Mouse (Mus musculus): ENCODE results near the gene Pax9. TPM values are rescaled to one million over a fixed set of nuclear protein-coding genes. Genes with fewer than 3 reads are reported as not detected.

Pax9 gene
- total RNA-seq, 1 experiment: 0.22 TPM

GRCm38 (mm10) chr12:56697785-56698184, 6.2 kb downstream of the Pax9 start:
- Histone ChIP-seq H3K9me3 (ENCODE audit: control insufficient read depth, insufficient read depth, low read depth, low read length) (no peaks in the 10 kb centered on the region), H3K36me3 (ENCODE audit: control insufficient read depth, insufficient read depth, low read length, poor library complexity, severe bottlenecking) (no peaks in the 10 kb centered on the region), H3K4me1 (ENCODE audit: control insufficient read depth in 2 of 2, insufficient read depth in 2 of 2, low read length in 2 of 2, poor library complexity in 1 of 2) (no peaks in the 10 kb centered on the region; a peak in 1 of 4 replicates), H3K4me3 (ENCODE audit: insufficient read depth in 1 of 2, low read depth in 1 of 2, low read length in 2 of 2, poor library complexity in 1 of 2, severe bottlenecking in 1 of 2) (no peak overlapping the region), H3K9ac (ENCODE audit: insufficient read depth, low read depth, low read length, poor library complexity, severe bottlenecking) (no peak overlapping the region), H3K27ac (ENCODE audit: insufficient read depth, low read depth, low read length, poor library complexity, severe bottlenecking) (no peak overlapping the region)
- in situ Hi-C loops (cut with MboI; ENCODE audit: low sequenced_read_pairs in 2 of 2, unreplicated experiment in 2 of 2): loop anchor here (5.0 to 25.0 kb wide), 6 partner anchors 83 to 1515 kb away; partner anchors contain the start of genes Nkx2-9 (in 2 of the 2), Foxa1 (in 1 of the 2), Nkx2-1 (in 1 of the 2) and Slc25a21 (in 1 of the 2)
- DNase-seq (ENCODE audit: low read depth, low spot score): no peak
- TF ChIP-seq CHD2 (IDR thresholded peaks at IDR 0.05; ENCODE audit: low read depth, low read length): no peak
- TF ChIP-seq ZC3H11A (IDR thresholded peaks at IDR 0.05; ENCODE audit: borderline replicate concordance, low read depth, low read length): no peak
- no peak for TF ChIP-seq ZNF384 (IDR thresholded peaks at IDR 0.05; ENCODE audit: low read depth, low read length)
- no peak for TF ChIP-seq MAFK (IDR thresholded peaks at IDR 0.05; ENCODE audit: insufficient read depth, low read depth, low read length)
- no peak for TF ChIP-seq HCFC1 (IDR thresholded peaks at IDR 0.05; ENCODE audit: borderline replicate concordance, insufficient read depth, low read length)

- no peaks in the 10 kb centered on the region; a peak in 1 of 4 replicates for H3K4me1 ChIP-seq (ENCODE audit: control insufficient read depth in 2 of 2, insufficient read depth in 2 of 2, low read length in 2 of 2, poor library complexity in 1 of 2)
- in situ Hi-C loops (cut with MboI; ENCODE audit: low sequenced_read_pairs in 2 of 2, unreplicated experiment in 2 of 2): loop anchor here (5.0 to 25.0 kb wide), 6 partner anchors 84 to 1514 kb away; partner anchors contain the start of genes Nkx2-9 (in 2 of the 2), Foxa1 (in 1 of the 2), Nkx2-1 (in 1 of the 2) and Slc25a21 (in 1 of the 2)
- H3K4me3 ChIP-seq (ENCODE audit: insufficient read depth in 1 of 2, low read depth in 1 of 2, low read length in 2 of 2, poor library complexity in 1 of 2, severe bottlenecking in 1 of 2): no peak overlapping the region
- TF ChIP-seq ZC3H11A (IDR thresholded peaks at IDR 0.05; ENCODE audit: borderline replicate concordance, low read depth, low read length) (no peak), CHD2 (IDR thresholded peaks at IDR 0.05; ENCODE audit: low read depth, low read length) (no peak), HCFC1 (IDR thresholded peaks at IDR 0.05; ENCODE audit: borderline replicate concordance, insufficient read depth, low read length) (no peak), ZNF384 (IDR thresholded peaks at IDR 0.05; ENCODE audit: low read depth, low read length) (no peak), MAFK (IDR thresholded peaks at IDR 0.05; ENCODE audit: insufficient read depth, low read depth, low read length) (no peak)
- no peak for DNase-seq (ENCODE audit: low read depth, low spot score)
- no peak overlapping the region for H3K27ac ChIP-seq (ENCODE audit: insufficient read depth, low read depth, low read length, poor library complexity, severe bottlenecking)
- no peaks in the 10 kb centered on the region for H3K9me3 ChIP-seq (ENCODE audit: control insufficient read depth, insufficient read depth, low read depth, low read length)
- H3K9ac ChIP-seq (ENCODE audit: insufficient read depth, low read depth, low read length, poor library complexity, severe bottlenecking): no peak overlapping the region
- H3K36me3 ChIP-seq (ENCODE audit: control insufficient read depth, insufficient read depth, low read length, poor library complexity, severe bottlenecking): no peaks in the 10 kb centered on the region
Observed at GRCm38 (mm10) chr12:56698191-56698980, 6.8 kb downstream of the Pax9 start.

DNA sequence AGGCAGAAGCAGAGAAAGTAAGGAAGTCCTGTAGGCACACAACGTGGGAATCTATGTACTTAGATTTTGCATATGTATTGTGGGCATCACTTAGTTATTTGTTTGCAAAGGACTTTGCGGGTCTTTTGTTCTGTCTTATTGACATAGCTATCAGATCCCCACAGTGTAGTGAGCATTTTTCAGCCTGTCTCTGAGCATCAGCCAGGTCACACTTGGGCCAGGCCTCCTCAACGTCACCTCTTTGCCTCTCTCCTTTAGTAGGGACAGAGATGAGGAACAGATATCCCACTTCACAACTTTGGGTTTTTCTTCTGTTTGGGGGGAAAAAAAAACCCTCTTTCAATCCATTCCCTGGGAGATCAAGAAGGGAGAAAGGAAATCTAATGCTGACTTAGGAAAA, 7.8 kb downstream of the Pax9 start:
- Histone ChIP-seq H3K27ac (ENCODE audit: insufficient read depth, low read depth, low read length, poor library complexity, severe bottlenecking) (no peak overlapping the region), H3K9ac (ENCODE audit: insufficient read depth, low read depth, low read length, poor library complexity, severe bottlenecking) (no peak overlapping the region), H3K36me3 (ENCODE audit: control insufficient read depth, insufficient read depth, low read length, poor library complexity, severe bottlenecking) (no peaks in the 10 kb centered on the region), H3K4me3 (ENCODE audit: insufficient read depth in 1 of 2, low read depth in 1 of 2, low read length in 2 of 2, poor library complexity in 1 of 2, severe bottlenecking in 1 of 2) (no peak overlapping the region), H3K9me3 (ENCODE audit: control insufficient read depth, insufficient read depth, low read depth, low read length) (no peaks in the 10 kb centered on the region), H3K4me1 (ENCODE audit: control insufficient read depth in 2 of 2, insufficient read depth in 2 of 2, low read length in 2 of 2, poor library complexity in 1 of 2) (no peaks in the 10 kb centered on the region; a peak in 1 of 4 replicates)
- no peak for DNase-seq (ENCODE audit: low read depth, low spot score)
- in situ Hi-C loops (cut with MboI; ENCODE audit: low sequenced_read_pairs in 2 of 2, unreplicated experiment in 2 of 2): loop anchor here (5.0 to 25.0 kb wide), 6 partner anchors 85 to 1513 kb away; partner anchors contain the start of genes Nkx2-9 (in 2 of the 2), Foxa1 (in 1 of the 2), Nkx2-1 (in 1 of the 2) and Slc25a21 (in 1 of the 2)
- TF ChIP-seq MAFK (IDR thresholded peaks at IDR 0.05; ENCODE audit: insufficient read depth, low read depth, low read length) (no peak), ZNF384 (IDR thresholded peaks at IDR 0.05; ENCODE audit: low read depth, low read length) (no peak), ZC3H11A (IDR thresholded peaks at IDR 0.05; ENCODE audit: borderline replicate concordance, low read depth, low read length) (no peak), CHD2 (IDR thresholded peaks at IDR 0.05; ENCODE audit: low read depth, low read length) (no peak), HCFC1 (IDR thresholded peaks at IDR 0.05; ENCODE audit: borderline replicate concordance, insufficient read depth, low read length) (no peak)

GRCm38 (mm10) chr12:56699915-56700900, 8.6 kb downstream of the Pax9 start:
- Histone ChIP-seq H3K27ac (ENCODE audit: insufficient read depth, low read depth, low read length, poor library complexity, severe bottlenecking) (no peak overlapping the region), H3K9ac (ENCODE audit: insufficient read depth, low read depth, low read length, poor library complexity, severe bottlenecking) (no peak overlapping the region), H3K9me3 (ENCODE audit: control insufficient read depth, insufficient read depth, low read depth, low read length) (no peaks in the 10 kb centered on the region), H3K4me1 (ENCODE audit: control insufficient read depth in 2 of 2, insufficient read depth in 2 of 2, low read length in 2 of 2, poor library complexity in 1 of 2) (no peaks in the 10 kb centered on the region; a peak in 1 of 4 replicates), H3K36me3 (ENCODE audit: control insufficient read depth, insufficient read depth, low read length, poor library complexity, severe bottlenecking) (no peaks in the 10 kb centered on the region), H3K4me3 (ENCODE audit: insufficient read depth in 1 of 2, low read depth in 1 of 2, low read length in 2 of 2, poor library complexity in 1 of 2, severe bottlenecking in 1 of 2) (peak overlapping the region in 1 of 2 experiments; percentile 38; a peak in 1 of 4 replicates)
- no peak for TF ChIP-seq HCFC1 (IDR thresholded peaks at IDR 0.05; ENCODE audit: borderline replicate concordance, insufficient read depth, low read length)
- no peak for TF ChIP-seq ZNF384 (IDR thresholded peaks at IDR 0.05; ENCODE audit: low read depth, low read length)
- TF ChIP-seq ZC3H11A (IDR thresholded peaks at IDR 0.05; ENCODE audit: borderline replicate concordance, low read depth, low read length): no peak
- no peak for TF ChIP-seq CHD2 (IDR thresholded peaks at IDR 0.05; ENCODE audit: low read depth, low read length)
- TF ChIP-seq MAFK (IDR thresholded peaks at IDR 0.05; ENCODE audit: insufficient read depth, low read depth, low read length): no peak
- DNase-seq (ENCODE audit: low read depth, low spot score): no peak
- in situ Hi-C loops (cut with MboI; ENCODE audit: low sequenced_read_pairs in 2 of 2, unreplicated experiment in 2 of 2): loop anchor here (5.0 to 25.0 kb wide), 6 partner anchors 85 to 1512 kb away; partner anchors contain the start of genes Nkx2-9 (in 2 of the 2), Foxa1 (in 1 of the 2), Nkx2-1 (in 1 of the 2) and Slc25a21 (in 1 of the 2)

Measured in ES-E14 (cell line).